ENCODE assay signal across 8 mouse cellular contexts in the genomic region with DNA sequence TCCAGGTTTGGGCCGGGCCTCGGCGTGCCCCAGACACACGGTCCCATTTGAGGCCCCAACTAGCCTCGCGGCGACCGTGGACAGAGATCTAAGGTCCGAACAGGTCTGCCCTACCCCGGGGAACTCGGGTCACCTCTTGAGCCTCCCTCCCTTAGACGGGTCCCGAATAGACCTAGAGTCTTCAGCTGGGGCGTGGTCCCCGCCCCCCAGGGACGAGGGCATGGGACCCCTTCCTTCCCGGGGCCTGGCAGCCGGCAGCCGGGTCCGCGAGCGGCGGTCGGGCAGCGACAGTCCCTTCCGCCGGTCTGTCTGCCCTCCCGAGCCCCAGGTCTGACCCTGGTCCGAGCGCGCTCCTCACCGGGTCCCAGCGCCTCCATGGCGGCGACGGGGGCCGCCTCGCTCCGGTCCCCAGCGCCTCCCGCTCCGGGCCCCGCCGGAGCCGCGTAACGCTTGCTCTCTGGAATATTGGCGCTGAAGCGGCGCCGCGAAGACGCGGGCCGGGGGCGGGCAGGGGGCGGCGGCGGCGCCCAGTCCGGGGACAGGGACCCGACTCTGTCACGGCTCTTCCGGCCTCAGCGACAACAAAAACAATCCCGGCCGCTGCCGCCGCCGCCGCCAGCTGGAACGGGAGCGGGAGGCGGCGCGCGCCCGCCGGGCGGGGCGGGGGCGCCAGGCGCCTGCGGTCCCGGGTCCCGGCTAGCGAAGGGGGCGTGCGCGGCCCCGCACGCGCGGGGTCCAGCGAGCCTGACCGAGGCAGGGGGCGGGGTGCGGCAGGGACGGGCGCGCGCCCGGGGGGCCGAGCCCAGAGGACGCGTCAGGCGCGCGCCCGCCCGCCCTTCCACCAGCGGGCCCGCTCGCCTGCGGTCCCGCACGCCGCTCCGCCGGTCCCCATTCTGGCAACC. TPM values are rescaled to one million over a fixed set of nuclear protein-coding genes. Genes with fewer than 3 reads are reported as not detected.
DNase-seq lines count a peak whose midpoint lies in the region; ATAC-seq and TF ChIP-seq lines count a peak whose summit lies in the region.

A gene (minus strand): TSS at position 646 of the 902 bp plus-strand sequence.

- peak; percentile 69 for ATAC-seq in embryonic facial prominence, embryonic 11.5 days (replicated peaks; ENCODE audit: insufficient number of reproducible peaks, low FRiP score, low TSS enrichment, low read depth)
- peak; percentile 92 for ATAC-seq in limb, embryonic 14.5 days (ENCODE audit: low FRiP score, low read depth)
- ATAC-seq in midbrain, embryonic 12.5 days (ENCODE audit: low FRiP score, low read depth) = peak; percentile 91

- peak within 1 kb of the TSS; percentile 35; the same call in 1 of the 2 replicates for H3K27ac ChIP-seq in embryonic facial prominence, embryonic 11.5 days (replicated peaks; ENCODE audit: low read depth, low read length)
- no peak within 1 kb of the TSS for H3K27ac ChIP-seq in limb, embryonic 14.5 days (replicated peaks; ENCODE audit: low read depth, low read length)
- H3K27ac ChIP-seq in midbrain, embryonic 12.5 days (replicated peaks) = peak within 1 kb of the TSS; percentile 85
- H3K27ac ChIP-seq in spleen, adult 2 months (ENCODE audit: insufficient read depth, low read length) = no peak within 1 kb of the TSS

- H3K4me1 ChIP-seq in embryonic facial prominence, embryonic 11.5 days (ENCODE audit: control insufficient read depth, insufficient read depth, low read length) = no peaks in the 10 kb centered on the region
- H3K4me1 ChIP-seq in limb, embryonic 14.5 days (ENCODE audit: control insufficient read depth, insufficient read depth, low read length) = peaks cover 5% of the 10 kb centered on the region; the same call in 1 of the 2 replicates
- H3K4me1 ChIP-seq in midbrain, embryonic 12.5 days = peaks cover 14% of the 10 kb centered on the region
- peaks cover 10% of the 10 kb centered on the region for H3K4me1 ChIP-seq in spleen, adult 2 months (ENCODE audit: control insufficient read depth, insufficient read depth, insufficient read length)

- WGBS in embryonic facial prominence, embryonic 11.5 days = under 1% methylated on average over 90 of the region's 120 CpGs
- WGBS in limb, embryonic 14.5 days = under 1% methylated on average over 40 of the region's 120 CpGs
- 1% methylated on average over 78 of the region's 120 CpGs for WGBS in midbrain, embryonic 12.5 days
- 2% methylated on average over 85 of the region's 120 CpGs for WGBS in spleen, adult 2 months

- H3K27me3 ChIP-seq in embryonic facial prominence, embryonic 11.5 days (ENCODE audit: control insufficient read depth, insufficient read depth, low read length) = no peaks in the 10 kb centered on the region
- H3K27me3 ChIP-seq in limb, embryonic 14.5 days (ENCODE audit: control insufficient read depth, insufficient read depth, low read length) = no peaks in the 10 kb centered on the region
- H3K27me3 ChIP-seq in midbrain, embryonic 12.5 days = peaks cover 5% of the 10 kb centered on the region; the same call in 1 of the 2 replicates
- peaks cover 2% of the 10 kb centered on the region; the same call in 1 of the 2 replicates for H3K27me3 ChIP-seq in spleen, adult 2 months (ENCODE audit: control insufficient read depth, insufficient read depth, low read length)

- peak within 1 kb of the TSS; percentile 84 for H3K9ac ChIP-seq in embryonic facial prominence, embryonic 11.5 days (replicated peaks; ENCODE audit: low read length)
- H3K9ac ChIP-seq in limb, embryonic 14.5 days (ENCODE audit: low read depth, low read length, severe bottlenecking) = peak within 1 kb of the TSS; percentile 84
- H3K9ac ChIP-seq in midbrain, embryonic 12.5 days (replicated peaks) = peak within 1 kb of the TSS; percentile 90

- peak within 1 kb of the TSS; percentile 90 for H3K4me3 ChIP-seq in embryonic facial prominence, embryonic 11.5 days (ENCODE audit: low read depth, low read length)
- peak within 1 kb of the TSS; percentile 95 for H3K4me3 ChIP-seq in limb, embryonic 14.5 days (replicated peaks; ENCODE audit: low read length)
- H3K4me3 ChIP-seq in midbrain, embryonic 12.5 days = peak within 1 kb of the TSS; percentile 94
- H3K4me3 ChIP-seq in spleen, adult 2 months (ENCODE audit: extremely low read depth, insufficient read depth, insufficient read length) = peak within 1 kb of the TSS; percentile 60

- no peaks in the 10 kb centered on the region for H3K9me3 ChIP-seq in embryonic facial prominence, embryonic 11.5 days (replicated peaks; ENCODE audit: control insufficient read depth, low read length)
- H3K9me3 ChIP-seq in limb, embryonic 14.5 days (ENCODE audit: control insufficient read depth, low read length) = no peaks in the 10 kb centered on the region
- H3K9me3 ChIP-seq in midbrain, embryonic 12.5 days = no peaks in the 10 kb centered on the region

- peak; percentile 15; the same call in 1 of the 2 replicates for TF ChIP-seq POLR2A in limb, embryonic 14.5 days (IDR thresholded peaks at IDR 0.05; ENCODE audit: borderline replicate concordance, extremely low read depth, insufficient read depth, insufficient read length)
- no peak for TF ChIP-seq POLR2A in spleen, adult 2 months (IDR thresholded peaks at IDR 0.05; ENCODE audit: low read depth, low read length)

- H3K4me2 ChIP-seq in embryonic facial prominence, embryonic 11.5 days (ENCODE audit: low read depth, low read length) = peak within 1 kb of the TSS; percentile 75
- peak within 1 kb of the TSS; percentile 86 for H3K4me2 ChIP-seq in limb, embryonic 14.5 days (replicated peaks; ENCODE audit: low read depth, low read length, severe bottlenecking)
- H3K4me2 ChIP-seq in midbrain, embryonic 12.5 days (replicated peaks) = peak within 1 kb of the TSS; percentile 88

- H3K36me3 ChIP-seq in embryonic facial prominence, embryonic 11.5 days (replicated peaks; ENCODE audit: control insufficient read depth, insufficient read depth, low read depth, low read length) = no peaks in the 10 kb centered on the region
- no peaks in the 10 kb centered on the region for H3K36me3 ChIP-seq in limb, embryonic 14.5 days (ENCODE audit: control insufficient read depth, insufficient read depth, low read length)
- no peaks in the 10 kb centered on the region for H3K36me3 ChIP-seq in midbrain, embryonic 12.5 days
- H3K36me3 ChIP-seq in spleen, adult 2 months (ENCODE audit: control insufficient read depth, insufficient read depth, low read length) = no peaks in the 10 kb centered on the region

- TF ChIP-seq CTCF in spleen, adult 2 months (IDR thresholded peaks at IDR 0.05; ENCODE audit: extremely low read depth, insufficient read depth, insufficient read length, insufficient replicate concordance) = no peak

- peak; percentile 49 for DNase-seq in urinary bladder, adult 2 months (ENCODE audit: low spot score)
- DNase-seq in urinary bladder, postnatal 10 days (ENCODE audit: low spot score) = no peak
- DNase-seq in embryonic facial prominence, embryonic 11.5 days (ENCODE audit: low spot score) = peak; percentile 82
- peak; percentile 65 to 67 for DNase-seq in heart, adult 18-20 months
- DNase-seq in kidney, adult 11 months = peak; percentile 24
- peak; percentile 68 for DNase-seq in limb, embryonic 14.5 days (ENCODE audit: low spot score)
- DNase-seq in spleen, adult 2 months (ENCODE audit: low read depth in 1 of 2, low spot score in 2 of 2) = no peak

RNA-seq across cellular contexts. Expression of the gene that starts here (rescaled TPM):
- 4.8 and 5.3 TPM in 2 replicates for polyA plus RNA-seq in urinary bladder, adult 2 months (2012; rRNA removed)
- 1.3 and 1.9 TPM in 2 replicates for polyA plus RNA-seq in embryonic facial prominence, embryonic 11.5 days (2014; fragmentation: Nextera tagmentation; extraction: Ambion mirVana)
- 10 to 100 TPM; 10.2 to 11.5 TPM for total RNA-seq in heart, adult 18-20 months (2021)
- 2.8 and 3.2 TPM in 2 replicates for polyA plus RNA-seq in limb, embryonic 14.5 days (2012; rRNA removed)
- polyA plus RNA-seq in limb, embryonic 14.5 days (2014; fragmentation: Nextera tagmentation; extraction: Ambion mirVana) = 3.3 and 3.5 TPM in 2 replicates
- polyA plus RNA-seq in midbrain, embryonic 12.5 days (2016; fragmentation: Nextera tagmentation; extraction: Ambion mirVana) = 8.2 and 9.7 TPM in 2 replicates
- polyA plus RNA-seq in spleen, adult 2 months (2012; rRNA removed) = 1.0 TPM in 2 replicates

Comparison
In these comparisons a context has a peak if more than half of its experiments do, and no peak if none do; other contexts are left out.
1. DNase-seq: peak in urinary bladder, adult 2 months (single experiment), embryonic facial prominence, embryonic 11.5 days (single experiment), heart, adult 18-20 months (2 of 2), kidney, adult 11 months (single experiment) and limb, embryonic 14.5 days (single experiment); none in urinary bladder, postnatal 10 days (single experiment) and spleen, adult 2 months (0 of 2).
2. H3K27ac ChIP-seq: peak in embryonic facial prominence, embryonic 11.5 days (single experiment) and midbrain, embryonic 12.5 days (single experiment); none in limb, embryonic 14.5 days (single experiment) and spleen, adult 2 months (single experiment).
3. Peak in every context shown above with its lines, with median percentiles within 50 percentile points of each other: ATAC-seq, H3K4me2 ChIP-seq, H3K4me3 ChIP-seq and H3K9ac ChIP-seq.